Mouse (Mus musculus) neural tube, embryonic 10.5 days (tissue): ENCODE results near the gene Tnpo3.
"Not testable (repeated sequence)": the region's sequence is repeated elsewhere in the genome, so short reads cannot be mapped to it uniquely, and the experiment has no call there.

Source experiments
- DNase-seq: peaks from one replicate; pipeline ENCODE4 v3.0.0-alpha.2; 2017; ENCODE audit warnings: low spot score; ENCODE audit errors: extremely low spot score

Gene Tnpo3

GRCm38 (mm10) chr6:29620840-29621543, 11.3 kb upstream of the Tnpo3 start:
- DNase-seq: no peak

DNA sequence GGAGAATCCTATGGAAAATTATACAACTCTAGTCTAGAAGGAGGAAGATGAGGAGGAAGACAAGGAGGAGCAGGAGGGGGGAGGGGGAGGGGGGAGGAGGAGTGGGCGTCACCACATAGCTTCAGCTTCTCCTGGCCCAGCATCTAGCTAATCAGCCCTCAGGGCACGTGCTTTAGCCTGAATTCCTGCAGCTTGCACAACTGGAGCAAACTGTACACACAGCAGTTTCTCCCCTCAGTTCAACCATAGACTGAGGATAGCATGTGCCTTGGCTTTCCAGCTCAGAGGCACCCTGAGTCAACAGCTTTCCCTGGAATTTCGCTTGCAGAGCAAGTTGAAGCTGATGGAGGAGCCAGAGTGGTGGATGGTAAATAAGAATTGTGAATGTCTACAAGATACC, 10.5 kb upstream of the Tnpo3 start:
- no peak for DNase-seq

DNA sequence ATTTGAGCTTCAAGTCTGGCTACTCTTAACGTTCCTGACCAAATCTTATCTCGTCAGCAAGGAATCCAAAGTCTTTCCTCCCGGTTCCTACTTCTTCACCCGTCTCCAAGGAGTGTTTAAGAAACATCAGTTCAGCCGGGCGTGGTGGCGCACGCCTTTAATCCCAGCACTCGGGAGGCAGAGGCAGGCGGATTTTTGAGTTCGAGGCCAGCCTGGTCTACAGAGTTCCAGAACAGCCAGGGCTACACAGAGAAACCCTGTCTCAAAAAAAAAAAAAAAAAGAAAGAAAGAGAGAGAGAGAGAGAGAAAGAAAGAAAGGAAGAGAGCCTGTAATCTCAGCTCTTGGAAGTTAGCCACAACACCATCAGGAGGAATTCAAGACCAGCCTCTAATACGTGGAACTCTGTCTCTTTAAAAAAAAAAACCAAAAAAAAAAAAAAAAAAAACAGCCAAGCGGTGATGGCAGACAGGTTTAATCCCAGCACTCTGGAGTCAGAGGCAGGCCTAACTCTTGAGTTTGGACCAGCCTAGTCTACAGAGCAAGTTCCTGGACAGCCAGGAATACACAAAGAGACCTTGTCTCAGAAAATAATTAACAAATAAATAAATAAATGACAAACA, 443 bp upstream of the Tnpo3 start:
- DNase-seq: not testable (repeated sequence)

DNA sequence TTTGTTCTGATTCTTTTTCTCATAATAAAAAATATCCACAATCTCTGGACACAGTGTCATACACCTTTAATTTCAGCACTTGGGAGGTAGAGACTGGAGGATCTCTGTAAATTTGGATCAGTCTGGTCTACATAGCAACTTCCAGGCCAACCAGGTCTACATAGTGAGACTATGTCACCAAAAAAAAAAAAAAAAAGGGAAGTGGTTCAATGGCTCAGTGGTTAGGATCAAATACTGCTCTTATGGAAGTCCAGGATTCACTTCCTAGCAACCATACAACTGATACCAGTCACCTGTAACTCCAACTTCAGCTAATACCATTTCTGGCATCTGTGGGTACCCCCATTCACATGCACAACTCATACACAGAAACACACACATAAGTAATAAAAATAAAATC, 9.5 kb downstream of the Tnpo3 start:
- DNase-seq: no peak

- DNase-seq: no peak
Observed at GRCm38 (mm10) chr6:29595656-29596055, 14.0 kb downstream of the Tnpo3 start.

GRCm38 (mm10) chr6:29581202-29581601, 28.5 kb downstream of the Tnpo3 start:
- no peak for DNase-seq

DNA sequence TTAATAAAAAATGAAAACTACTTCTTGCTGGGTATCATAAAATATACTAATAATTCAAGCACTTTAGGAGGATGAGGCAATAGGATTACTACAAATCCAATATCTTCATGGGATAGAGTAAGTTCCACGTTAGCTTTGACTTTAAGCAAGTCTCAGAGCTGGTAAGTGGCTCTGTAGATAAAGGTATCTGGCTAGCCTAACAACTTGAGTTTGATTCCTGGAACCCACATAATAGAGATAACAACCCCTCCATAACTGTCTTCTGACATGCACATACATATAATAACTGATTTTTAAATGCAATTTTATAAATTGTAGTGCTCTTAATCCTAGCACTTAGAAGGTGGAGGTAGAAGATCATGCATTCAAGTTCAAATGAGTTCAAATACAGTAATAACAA, 28.9 kb downstream of the Tnpo3 start:
- DNase-seq: no peak

DNA sequence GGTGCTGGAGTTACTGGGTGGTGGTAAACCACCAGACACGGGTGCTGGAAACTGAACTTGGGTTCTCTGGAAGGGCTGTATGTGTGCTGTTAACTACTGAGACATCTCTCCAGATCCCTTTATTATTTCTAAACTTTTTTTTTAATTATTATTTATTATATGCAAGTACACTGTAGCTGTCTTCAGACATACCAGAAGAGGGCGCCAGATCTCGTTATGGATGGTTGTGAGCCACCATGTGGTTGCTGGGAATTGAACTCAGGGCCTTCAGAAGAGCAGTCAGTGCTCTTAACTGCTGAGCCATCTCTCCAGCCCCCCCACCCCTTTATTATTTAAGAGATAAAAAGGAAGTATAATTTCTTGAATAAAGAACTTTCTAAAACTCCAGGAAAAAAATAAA, 33.3 kb downstream of the Tnpo3 start:
- DNase-seq: not testable (repeated sequence)

DNA sequence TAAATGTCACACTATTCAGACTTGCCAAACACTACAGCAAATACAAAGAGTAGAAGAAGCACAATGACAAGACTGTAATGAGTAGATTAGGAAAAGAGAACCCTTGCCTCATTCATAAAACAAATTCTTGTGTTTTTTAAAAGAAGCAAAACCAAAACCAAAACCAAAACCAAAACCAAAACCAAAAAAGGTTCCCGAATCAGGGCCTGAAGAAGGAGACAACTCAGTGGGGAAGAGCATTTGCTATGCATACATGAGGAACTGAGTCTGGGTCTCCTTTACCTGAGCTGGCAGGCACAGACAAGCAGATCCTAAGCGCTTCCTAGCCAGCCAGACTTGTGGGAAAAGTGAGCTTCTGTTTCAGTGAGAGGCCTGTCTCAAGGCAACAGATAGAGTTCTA, 52.6 kb downstream of the Tnpo3 start:
- DNase-seq: no peak

GRCm38 (mm10) chr6:29552526-29552925, 57.2 kb downstream of the Tnpo3 start:
- DNase-seq: no peak

GRCm38 (mm10) chr6:29548086-29548485, 61.6 kb downstream of the Tnpo3 start:
- DNase-seq: no peak

DNA sequence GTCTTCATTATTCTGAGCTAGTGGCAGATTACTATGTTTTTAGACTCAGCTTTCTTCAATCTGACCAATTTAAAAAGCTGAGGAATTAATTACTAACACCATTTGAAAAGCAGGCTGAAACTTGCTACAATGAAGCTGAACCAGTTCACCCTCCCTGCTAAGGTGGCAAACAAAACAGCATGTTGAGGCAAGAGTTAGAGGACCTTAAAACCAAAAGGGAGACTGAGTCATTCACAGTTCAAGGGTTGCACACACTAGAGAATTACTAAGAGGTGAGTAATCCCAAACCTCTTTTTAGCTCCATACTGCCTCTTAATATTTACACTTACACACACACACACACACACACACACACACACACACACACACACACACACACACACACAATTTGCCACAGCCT, 62.1 kb downstream of the Tnpo3 start:
- DNase-seq: no peak

DNA sequence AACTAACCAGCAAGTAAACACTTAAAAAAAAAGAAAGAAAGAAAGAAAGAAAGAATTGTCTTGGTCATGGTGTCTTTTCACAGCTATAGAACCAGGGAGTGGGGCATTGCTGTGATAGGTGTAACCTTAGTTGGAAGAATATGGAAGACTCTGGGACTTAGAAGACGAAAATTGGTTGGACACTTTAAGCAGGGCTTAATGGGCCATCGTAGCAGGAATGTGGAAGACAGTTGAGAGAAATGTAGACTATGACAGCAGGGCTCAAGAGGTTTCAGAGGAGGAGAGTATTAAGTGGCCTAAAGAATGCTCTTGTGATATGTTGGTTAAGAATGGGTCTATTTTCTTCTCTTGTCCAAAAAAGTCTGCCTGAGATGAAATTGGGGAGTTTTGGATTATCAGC, 64.1 kb downstream of the Tnpo3 start:
- DNase-seq: no peak

- DNase-seq: no peak
Observed at GRCm38 (mm10) chr6:29540956-29541355, 68.7 kb downstream of the Tnpo3 start.

DNA sequence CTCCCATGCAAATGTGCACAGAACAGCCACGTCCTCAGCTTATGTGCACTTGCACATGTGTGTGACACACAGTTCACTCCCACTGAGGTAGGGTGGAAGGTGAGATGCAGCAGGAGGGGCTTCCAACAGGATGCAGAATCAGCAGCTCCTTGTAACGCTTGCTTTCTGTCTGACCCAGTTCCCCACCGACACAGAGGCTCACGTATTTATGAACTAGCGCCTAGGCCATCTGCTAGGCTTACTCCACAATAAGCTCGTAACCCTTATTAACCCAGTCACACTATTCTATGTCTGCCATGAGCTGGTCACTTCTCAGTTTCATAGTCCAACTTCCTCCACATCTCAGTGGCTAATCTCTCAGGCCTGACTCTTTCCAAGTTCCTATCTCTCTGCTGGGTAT, 69.5 kb downstream of the Tnpo3 start:
- no peak for DNase-seq

DNA sequence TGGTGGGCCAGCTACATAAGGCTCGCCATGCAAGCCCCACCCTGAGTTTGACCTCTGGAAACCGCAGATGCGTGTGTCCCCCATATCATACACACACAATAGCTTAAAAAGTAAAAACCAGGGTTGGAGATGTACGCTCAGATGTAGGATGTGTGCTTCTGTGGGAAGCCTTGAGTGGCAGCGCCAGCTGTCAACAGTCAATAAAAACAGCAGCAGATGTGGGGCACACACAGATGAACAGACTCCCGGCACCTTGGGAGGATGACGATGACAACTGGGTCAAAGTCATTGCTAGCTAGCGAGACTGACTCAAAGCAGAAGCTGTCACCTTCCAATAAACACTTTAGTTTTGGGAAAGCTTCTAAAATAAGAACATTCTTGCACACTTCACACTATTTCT, 70.2 kb downstream of the Tnpo3 start:
- no peak for DNase-seq

DNA sequence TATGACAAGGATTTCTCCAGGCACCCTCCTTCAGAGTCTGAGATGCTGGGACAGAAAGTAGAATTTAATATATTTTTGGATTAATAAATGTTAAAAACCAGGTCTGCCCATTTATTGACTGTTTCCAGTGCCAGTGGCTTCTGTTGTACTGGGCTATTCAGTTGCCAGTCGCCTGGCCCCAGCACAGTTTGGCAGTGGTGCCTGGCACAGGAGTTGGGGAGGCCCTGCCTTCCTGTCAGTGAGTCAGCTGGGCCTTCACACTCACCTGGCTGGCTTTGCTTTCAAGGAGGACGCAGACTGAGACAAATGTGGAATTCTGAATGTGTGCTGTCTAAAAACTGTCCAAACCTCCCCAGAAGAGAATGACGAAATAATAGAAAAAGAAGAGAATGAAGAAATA, 72.5 kb downstream of the Tnpo3 start:
- no peak for DNase-seq

- DNase-seq: no peak
Observed at GRCm38 (mm10) chr6:29536651-29537193, 73.0 kb downstream of the Tnpo3 start.

- DNase-seq: no peak
Observed at GRCm38 (mm10) chr6:29535316-29535715, 74.4 kb downstream of the Tnpo3 start.

- no peak for DNase-seq
Observed at GRCm38 (mm10) chr6:29530050-29530449, 79.6 kb downstream of the Tnpo3 start.

DNA sequence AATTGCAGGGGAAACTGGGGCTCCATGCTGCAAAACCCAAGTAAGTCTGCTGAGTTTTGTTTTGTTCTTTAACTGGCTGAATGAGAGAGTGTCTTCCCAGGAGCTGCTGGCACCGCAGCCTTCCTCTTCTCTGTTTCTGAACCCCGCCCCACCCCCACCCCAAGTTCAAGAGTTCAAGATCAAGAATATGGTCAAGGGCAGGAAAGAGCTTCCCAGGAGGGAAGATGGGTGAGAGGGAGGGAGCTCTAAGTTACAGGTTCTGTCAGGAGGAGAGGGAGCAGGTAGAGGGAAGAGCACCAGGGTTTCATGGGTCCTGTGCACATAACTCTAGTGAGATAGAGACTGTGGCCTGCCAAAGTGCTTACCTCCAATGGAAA, 80.3 kb downstream of the Tnpo3 start:
- DNase-seq: no peak

DNA sequence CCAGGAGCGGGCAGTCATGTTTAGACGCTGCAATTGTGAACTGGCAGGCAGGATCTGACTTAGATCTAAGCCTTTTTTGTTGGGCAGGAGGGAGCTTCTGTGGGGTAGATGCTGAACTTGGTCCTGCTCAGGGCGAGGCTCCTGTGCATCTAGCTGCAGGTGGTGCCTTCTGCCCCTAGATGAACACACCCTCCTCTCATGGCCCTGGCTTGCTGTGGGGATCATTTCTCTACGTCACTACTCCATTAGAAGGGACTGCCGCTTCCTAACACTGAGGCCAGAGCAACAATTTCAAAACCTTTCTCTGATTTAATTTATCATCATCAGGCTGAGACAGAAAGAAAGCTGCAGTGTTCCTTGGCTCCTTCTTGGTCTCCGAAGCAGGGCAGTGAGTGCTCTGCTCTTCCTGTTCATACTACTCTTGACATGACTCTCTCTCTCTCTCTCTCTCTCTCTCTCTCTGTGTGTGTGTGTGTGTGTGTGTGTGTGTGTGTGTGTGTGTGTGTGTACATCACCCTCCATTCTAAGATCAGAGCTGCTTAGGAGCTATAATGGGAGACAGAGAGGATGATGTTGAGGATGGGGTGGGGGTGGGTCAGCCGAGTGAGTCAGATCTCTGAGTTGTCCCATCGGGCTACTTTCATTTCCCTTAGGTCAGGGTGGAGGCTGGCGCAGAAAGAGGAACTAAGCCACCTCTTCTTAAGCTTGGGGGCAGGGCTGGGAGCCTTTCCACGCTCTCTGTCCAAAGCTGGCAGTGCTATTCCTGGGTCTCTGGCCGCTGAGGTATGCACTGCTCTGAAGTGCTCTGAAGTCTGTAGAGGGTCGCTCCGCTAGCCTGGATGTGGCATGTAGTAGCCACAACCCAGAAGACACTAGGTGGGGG, 80.9 kb downstream of the Tnpo3 start:
- DNase-seq: no peak
